Mouse (Mus musculus) spleen, adult 2 months (tissue): ENCODE results near the gene Olfr1512.

ENCODE experiments used
- CTCF ChIP-seq: fragments of 200-500 bp; IDR thresholded peaks from 2 replicates; pipeline ENCODE4 v1.5.1; 2011; ENCODE audit warnings: mild to moderate bottlenecking, inconsistent platforms; ENCODE audit not compliant: insufficient read depth, insufficient read length, insufficient replicate concordance; ENCODE audit errors: extremely low read depth
- POLR2A ChIP-seq: fragments of 200-500 bp; IDR thresholded peaks from 2 replicates; pipeline ENCODE4 v1.6.1; 2011; ENCODE audit warnings: low read depth, low read length, inconsistent platforms

DNA sequence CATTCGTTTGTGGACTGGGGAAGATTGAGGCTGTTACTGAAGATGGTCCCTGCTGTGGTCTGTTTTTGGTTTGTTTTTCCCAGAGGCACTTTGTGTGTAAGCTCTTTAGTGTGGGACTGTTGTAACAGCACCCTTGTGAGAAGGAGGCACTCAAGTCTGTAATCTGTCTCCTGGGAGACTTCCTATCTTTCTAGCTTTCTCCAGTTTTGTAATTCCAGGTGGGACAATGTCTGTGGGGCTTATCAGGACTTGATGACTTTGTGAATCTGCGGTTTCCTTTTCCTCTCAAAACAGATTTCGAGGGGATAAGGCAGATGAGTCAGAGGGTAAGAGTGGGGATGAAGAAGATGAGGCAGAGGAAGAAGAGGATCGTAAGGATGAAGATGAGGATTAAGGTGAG is 22.7 kb downstream of the Olfr1512 start, which contains the start of gene Olfr1513:
- TF ChIP-seq POLR2A (no peak), CTCF (no peak)
